In genomic region chr2:109891031-109891430, GRCm38 (mm10) we compare ENCODE assay signal across 7 mouse cellular contexts. TPM values are rescaled to one million over a fixed set of nuclear protein-coding genes. Genes with fewer than 3 reads are reported as not detected.
DNase-seq lines count a peak whose midpoint lies in the region; ATAC-seq and TF ChIP-seq lines count a peak whose summit lies in the region.

No protein-coding gene starts in this region.

- H3K27me3 ChIP-seq in liver, adult 2 months (ENCODE audit: control insufficient read depth, insufficient read depth, low read length) = no peaks in the 10 kb centered on the region
- no peaks in the 10 kb centered on the region for H3K27me3 ChIP-seq in embryonic facial prominence, embryonic 11.5 days (ENCODE audit: control insufficient read depth, insufficient read depth, low read length)
- H3K27me3 ChIP-seq in hindbrain, embryonic 11.5 days (ENCODE audit: control insufficient read depth, insufficient read depth, low read length) = no peaks in the 10 kb centered on the region
- no peaks in the 10 kb centered on the region for H3K27me3 ChIP-seq in lung, embryonic 15.5 days
- H3K27me3 ChIP-seq in stomach, embryonic 14.5 days (ENCODE audit: control insufficient read depth, insufficient read depth, low read length) = no peaks in the 10 kb centered on the region

- peak overlapping the region; percentile 65 for H3K4me2 ChIP-seq in embryonic facial prominence, embryonic 11.5 days (ENCODE audit: low read depth, low read length)
- peak overlapping the region; percentile 66 for H3K4me2 ChIP-seq in hindbrain, embryonic 11.5 days (replicated peaks; ENCODE audit: low read depth, low read length)
- peak overlapping the region; percentile 64 for H3K4me2 ChIP-seq in lung, embryonic 15.5 days
- peak overlapping the region; percentile 49 for H3K4me2 ChIP-seq in stomach, embryonic 14.5 days (replicated peaks; ENCODE audit: low read depth, low read length)

- peaks cover 4% of the 10 kb centered on the region; the same call in 1 of the 2 replicates for H3K79me2 ChIP-seq in liver, adult 2 months (ENCODE audit: control insufficient read depth, insufficient read depth, low read length)

- H3K4me1 ChIP-seq in liver, adult 2 months (ENCODE audit: control insufficient read depth, insufficient read depth, low read length) = peaks cover 4% of the 10 kb centered on the region
- H3K4me1 ChIP-seq in embryonic facial prominence, embryonic 11.5 days (ENCODE audit: control insufficient read depth, insufficient read depth, low read length) = no peaks in the 10 kb centered on the region
- H3K4me1 ChIP-seq in hindbrain, embryonic 11.5 days (replicated peaks; ENCODE audit: control insufficient read depth, insufficient read depth, low read length) = no peaks in the 10 kb centered on the region
- peaks cover 11% of the 10 kb centered on the region for H3K4me1 ChIP-seq in lung, embryonic 15.5 days
- peaks cover 13% of the 10 kb centered on the region for H3K4me1 ChIP-seq in stomach, embryonic 14.5 days (ENCODE audit: control insufficient read depth, insufficient read depth, low read length)

- no peaks in the 10 kb centered on the region for H3K9me3 ChIP-seq in embryonic facial prominence, embryonic 11.5 days (replicated peaks; ENCODE audit: control insufficient read depth, low read length)
- no peaks in the 10 kb centered on the region for H3K9me3 ChIP-seq in hindbrain, embryonic 11.5 days (ENCODE audit: control insufficient read depth, low read length)
- H3K9me3 ChIP-seq in lung, embryonic 15.5 days = no peaks in the 10 kb centered on the region
- H3K9me3 ChIP-seq in stomach, embryonic 14.5 days (ENCODE audit: control insufficient read depth, low read depth, low read length) = peaks cover 4% of the 10 kb centered on the region; the same call in 1 of the 2 replicates

- ATAC-seq in embryonic facial prominence, embryonic 11.5 days (replicated peaks; ENCODE audit: insufficient number of reproducible peaks, low FRiP score, low TSS enrichment, low read depth) = peak; percentile 86
- ATAC-seq in hindbrain, embryonic 11.5 days (ENCODE audit: low FRiP score) = peak; percentile 89
- peak; percentile 85 for ATAC-seq in lung, embryonic 15.5 days (ENCODE audit: borderline replicate concordance, extremely low read depth, low FRiP score, low TSS enrichment)
- ATAC-seq in stomach, embryonic 14.5 days (ENCODE audit: insufficient number of reproducible peaks, insufficient read depth, low FRiP score, low read depth) = peak; percentile 80

- peak overlapping the region; percentile 94 for H3K9ac ChIP-seq in liver, adult 2 months (ENCODE audit: low read depth, low read length)
- H3K9ac ChIP-seq in embryonic facial prominence, embryonic 11.5 days (replicated peaks; ENCODE audit: low read length) = peak overlapping the region; percentile 96
- H3K9ac ChIP-seq in hindbrain, embryonic 11.5 days (ENCODE audit: low read depth, low read length) = peak overlapping the region; percentile 90
- H3K9ac ChIP-seq in lung, embryonic 15.5 days = peak overlapping the region; percentile 94
- peak overlapping the region; percentile 87 for H3K9ac ChIP-seq in stomach, embryonic 14.5 days (replicated peaks; ENCODE audit: low read depth, low read length)

- H3K36me3 ChIP-seq in liver, adult 2 months (ENCODE audit: control insufficient read depth, insufficient read depth, low read length) = peaks cover 16% of the 10 kb centered on the region
- peaks cover 4% of the 10 kb centered on the region for H3K36me3 ChIP-seq in embryonic facial prominence, embryonic 11.5 days (replicated peaks; ENCODE audit: control insufficient read depth, insufficient read depth, low read depth, low read length)
- H3K36me3 ChIP-seq in hindbrain, embryonic 11.5 days (ENCODE audit: control insufficient read depth, insufficient read depth, low read length) = peaks cover 4% of the 10 kb centered on the region; the same call in 1 of the 2 replicates
- peaks cover 19% of the 10 kb centered on the region for H3K36me3 ChIP-seq in lung, embryonic 15.5 days
- peaks cover 17% of the 10 kb centered on the region for H3K36me3 ChIP-seq in stomach, embryonic 14.5 days (ENCODE audit: control insufficient read depth, insufficient read depth, low read length)

- DNase-seq in liver, adult 2 months (ENCODE audit: extremely low read depth, low read depth, low spot score) = peak; percentile 50
- DNase-seq in liver = no peak
- peak; percentile 43 for DNase-seq in embryonic facial prominence, embryonic 11.5 days (ENCODE audit: low spot score)
- no peak for DNase-seq in hindbrain, embryonic 11.5 days (ENCODE audit: low spot score)
- DNase-seq in urinary bladder, postnatal 25 days (ENCODE audit: low spot score) = no peak

- TF ChIP-seq POLR2A in liver, adult 2 months (IDR thresholded peaks at IDR 0.05; ENCODE audit: extremely low read depth, insufficient read depth, low read length) = no peak

- H3K4me3 ChIP-seq in liver, adult 2 months (ENCODE audit: insufficient read depth, low read depth, low read length) = peak overlapping the region; percentile 72
- peak overlapping the region; percentile 88 for H3K4me3 ChIP-seq in embryonic facial prominence, embryonic 11.5 days (ENCODE audit: low read depth, low read length)
- peak overlapping the region; percentile 88 for H3K4me3 ChIP-seq in hindbrain, embryonic 11.5 days (ENCODE audit: low read depth, low read length)
- peak overlapping the region; percentile 82 for H3K4me3 ChIP-seq in lung, embryonic 15.5 days
- peak overlapping the region; percentile 86 for H3K4me3 ChIP-seq in stomach, embryonic 14.5 days (ENCODE audit: low read depth, low read length)

- WGBS in liver, adult 2 months = 1% methylated on average over 33 of the region's 34 CpGs
- WGBS in embryonic facial prominence, embryonic 11.5 days = under 1% methylated on average over 34 of the region's 34 CpGs
- 1% methylated on average over 29 of the region's 34 CpGs for WGBS in hindbrain, embryonic 11.5 days
- under 1% methylated on average over 26 of the region's 34 CpGs for WGBS in lung, embryonic 15.5 days
- WGBS in stomach, embryonic 14.5 days = under 1% methylated on average over 34 of the region's 34 CpGs

- no peak for TF ChIP-seq CTCF in liver, adult 2 months (IDR thresholded peaks at IDR 0.05; ENCODE audit: low read depth, low read length)

- H3K27ac ChIP-seq in liver, adult 2 months (replicated peaks; ENCODE audit: insufficient read depth, low read depth, low read length) = peak overlapping the region; percentile 51
- peak overlapping the region; percentile 74 for H3K27ac ChIP-seq in embryonic facial prominence, embryonic 11.5 days (replicated peaks; ENCODE audit: low read depth, low read length)
- peak overlapping the region; percentile 84 for H3K27ac ChIP-seq in hindbrain, embryonic 11.5 days (ENCODE audit: low read depth, low read length)
- H3K27ac ChIP-seq in lung, embryonic 15.5 days = peak overlapping the region; percentile 89
- H3K27ac ChIP-seq in stomach, embryonic 14.5 days (ENCODE audit: low read length) = peak overlapping the region; percentile 84

RNA-seq across cellular contexts. Expression of gene Lin7c, which starts 0.4 kb away (rescaled TPM):
- total RNA-seq in liver, adult 2 months (2014; rRNA removed) = 32.6 and 35.8 TPM in 2 replicates
- polyA plus RNA-seq in liver, adult 2 months (2012; rRNA removed) = 5.3 and 5.4 TPM in 2 replicates
- 93.6 and 94.3 TPM in 2 replicates for polyA plus RNA-seq in embryonic facial prominence, embryonic 11.5 days (2014; fragmentation: Nextera tagmentation; extraction: Ambion mirVana)
- polyA plus RNA-seq in hindbrain, embryonic 11.5 days (2014; fragmentation: Nextera tagmentation; extraction: Ambion mirVana) = 140 and 161 TPM in 2 replicates
- polyA plus RNA-seq in lung, embryonic 15.5 days (2015; fragmentation: Nextera tagmentation; extraction: Ambion mirVana) = 55.9 and 56.4 TPM in 2 replicates
- 68.8 and 74.2 TPM in 2 replicates for polyA plus RNA-seq in stomach, embryonic 14.5 days (2014; fragmentation: Nextera tagmentation; extraction: Ambion mirVana)

RNA-seq across cellular contexts. Expression of gene Lgr4, which starts 26.4 kb away (rescaled TPM):
- total RNA-seq in liver, adult 2 months (2014; rRNA removed) = 53.9 and 61.8 TPM in 2 replicates
- polyA plus RNA-seq in liver, adult 2 months (2012; rRNA removed) = 16.9 and 19.3 TPM in 2 replicates
- polyA plus RNA-seq in embryonic facial prominence, embryonic 11.5 days (2014; fragmentation: Nextera tagmentation; extraction: Ambion mirVana) = 17.2 and 20.9 TPM in 2 replicates
- polyA plus RNA-seq in hindbrain, embryonic 11.5 days (2014; fragmentation: Nextera tagmentation; extraction: Ambion mirVana) = 18.3 and 20.7 TPM in 2 replicates
- polyA plus RNA-seq in lung, embryonic 15.5 days (2015; fragmentation: Nextera tagmentation; extraction: Ambion mirVana) = 2.9 and 3.0 TPM in 2 replicates
- 38.2 and 39.0 TPM in 2 replicates for polyA plus RNA-seq in stomach, embryonic 14.5 days (2014; fragmentation: Nextera tagmentation; extraction: Ambion mirVana)

Comparison
In these comparisons a context has a peak if more than half of its experiments do, and no peak if none do; other contexts are left out.
1. DNase-seq: peak in liver, adult 2 months (single experiment) and embryonic facial prominence, embryonic 11.5 days (single experiment); none in liver (single experiment), hindbrain, embryonic 11.5 days (single experiment) and urinary bladder, postnatal 25 days (single experiment).
2. Peak in every context shown above with its lines, with median percentiles within 50 percentile points of each other: H3K27ac ChIP-seq, H3K4me3 ChIP-seq, H3K9ac ChIP-seq, ATAC-seq and H3K4me2 ChIP-seq.